Mouse (Mus musculus) G1E (cell line): Measurements from ENCODE around the gene Pde8a. TPM values are rescaled to one million over a fixed set of nuclear protein-coding genes. Genes with fewer than 3 reads are reported as not detected.

ENCODE experiments used
- ATAC-seq: 2 replicates; pipeline ENCODE4 v1.8.0; 2016; ENCODE audit warnings: mild to moderate bottlenecking; ENCODE audit not compliant: insufficient number of reproducible peaks, poor library complexity, low FRiP score, severe bottlenecking; ENCODE audit errors: extremely low read depth
- DNase-seq: peaks from one replicate; pipeline ENCODE4 v3.0.0; 2012; ENCODE audit warnings: low spot score
- H3K27me3 ChIP-seq: 2 replicates; pipeline ENCODE4 v1.6.1; 2012; ENCODE audit warnings: mild to moderate bottlenecking, low read length, inconsistent platforms; ENCODE audit not compliant: insufficient read depth
- H3K36me3 ChIP-seq: replicated peaks from 2 replicates; pipeline ENCODE3; 2012; ENCODE audit warnings: mild to moderate bottlenecking, inconsistent platforms
- H3K4me1 ChIP-seq: 2 replicates; pipeline ENCODE4 v1.6.1; 2012; ENCODE audit warnings: low read depth, low read length, inconsistent platforms, mixed read lengths; ENCODE audit not compliant: insufficient read depth
- H3K4me3 ChIP-seq: 2 replicates; pipeline ENCODE4 v1.5.1; 2012; ENCODE audit warnings: low read depth, mild to moderate bottlenecking, inconsistent platforms, low read length, moderate library complexity, mixed read lengths
- H3K9me3 ChIP-seq: replicated peaks from 2 replicates; pipeline ENCODE4 v1.6.1; 2012; ENCODE audit warnings: inconsistent platforms
- CTCF ChIP-seq: IDR thresholded peaks from 2 replicates; pipeline ENCODE4 v1.5.1; 2012; ENCODE audit warnings: low read depth, low read length, inconsistent platforms, mixed read lengths
- GATA1 ChIP-seq: IDR thresholded peaks from 2 replicates; pipeline ENCODE4 v1.6.1; 2012; ENCODE audit warnings: borderline replicate concordance, low read length, inconsistent platforms, mixed read lengths
- GATA2 ChIP-seq: IDR thresholded peaks from 2 replicates; pipeline ENCODE4 v1.6.1; 2012; ENCODE audit warnings: low read depth, low read length, inconsistent platforms, borderline replicate concordance
- POLR2AphosphoS5 ChIP-seq: IDR thresholded peaks from 2 replicates; pipeline ENCODE4 v1.6.1; 2012; ENCODE audit warnings: low read depth, low read length, inconsistent platforms; ENCODE audit not compliant: insufficient replicate concordance
- TAL1 ChIP-seq: conservative IDR thresholded peaks from 2 replicates; pipeline ENCODE4 v1.6.1; 2012; ENCODE audit warnings: low read depth, low read length, inconsistent platforms, mixed read lengths
- polyA plus RNA-seq: library from polyadenylated mRNA; stranded (reverse); fragments of >175 nt; gene quantifications from 2 replicates; pipeline ENCODE4 v1.2.3, GENCODE M21; 2012
- total RNA-seq, 2 experiments: library from RNA; stranded (forward) in 1 of 2; stranded (reverse) in 1 of 2; fragments of 200-1000 nt in 1 of 2; fragments of >200 nt in 1 of 2; fragmentation: Nextera tagmentation in 1 of 2; gene quantifications; 2 replicates each; pipeline ENCODE4 v1.2.3; 2014 to 2017

Gene Pde8a
- total and polyA plus RNA-seq, 3 experiments, result 0.05 TPM; not detected in 2

- no peak for ATAC-seq
Measured at GRCm38 (mm10) chr7:81304675-81305074, 91.3 kb downstream of the Pde8a start.

GRCm38 (mm10) chr7:81307735-81308134, 94.3 kb downstream of the Pde8a start:
- Histone ChIP-seq H3K36me3 (no peaks in the 10 kb centered on the region), H3K27me3 (peaks cover 41% of the 10 kb centered on the region), H3K9me3 (no peaks in the 10 kb centered on the region), H3K4me3 (no peak overlapping the region), H3K4me1 (no peaks in the 10 kb centered on the region)
- TF ChIP-seq GATA1 (no peak), CTCF (no peak)
- DNase-seq (no peak), ATAC-seq (no peak)

More at GRCm38 (mm10) chr7:81304675-81305074, 91.3 kb downstream of the Pde8a start:
- peaks cover 40% of the 10 kb centered on the region for H3K27me3 ChIP-seq
- TF ChIP-seq TAL1 (no peak), GATA2 (no peak), GATA1 (no peak), CTCF (no peak), POLR2AphosphoS5 (no peak)
- no peaks in the 10 kb centered on the region for H3K9me3 ChIP-seq
- no peaks in the 10 kb centered on the region for H3K4me1 ChIP-seq
- no peak for DNase-seq
- H3K36me3 ChIP-seq, result no peaks in the 10 kb centered on the region
- no peak overlapping the region for H3K4me3 ChIP-seq

- Histone ChIP-seq H3K27me3 (peaks cover 41% of the 10 kb centered on the region), H3K4me3 (no peak overlapping the region), H3K4me1 (no peaks in the 10 kb centered on the region), H3K36me3 (no peaks in the 10 kb centered on the region), H3K9me3 (no peaks in the 10 kb centered on the region)
- DNase-seq (no peak), ATAC-seq (no peak)
- no peak for TF ChIP-seq POLR2AphosphoS5
- TF ChIP-seq TAL1, result no peak
- TF ChIP-seq GATA1, result no peak
- no peak for TF ChIP-seq CTCF
- no peak for TF ChIP-seq GATA2
Measured at GRCm38 (mm10) chr7:81309247-81309646, 95.9 kb downstream of the Pde8a start.

GRCm38 (mm10) chr7:81311130-81311529, 97.7 kb downstream of the Pde8a start:
- ATAC-seq, result no peak
- H3K36me3 ChIP-seq, result no peaks in the 10 kb centered on the region

GRCm38 (mm10) chr7:81311581-81311980, 98.2 kb downstream of the Pde8a start:
- DNase-seq (no peak), ATAC-seq (no peak)
- no peaks in the 10 kb centered on the region for H3K9me3 ChIP-seq
- TF ChIP-seq CTCF, result no peak
- no peak for TF ChIP-seq GATA1
- TF ChIP-seq TAL1, result no peak
- TF ChIP-seq POLR2AphosphoS5, result no peak
- TF ChIP-seq GATA2, result no peak
- H3K4me1 ChIP-seq, result no peaks in the 10 kb centered on the region
- H3K27me3 ChIP-seq, result peaks cover 36% of the 10 kb centered on the region
- no peaks in the 10 kb centered on the region for H3K36me3 ChIP-seq
- H3K4me3 ChIP-seq, result no peak overlapping the region

More at GRCm38 (mm10) chr7:81311130-81311529, 97.7 kb downstream of the Pde8a start:
- peaks cover 36% of the 10 kb centered on the region for H3K27me3 ChIP-seq
- no peak overlapping the region for H3K4me3 ChIP-seq
- no peak for DNase-seq
- TF ChIP-seq TAL1, result no peak
- no peak for TF ChIP-seq GATA2
- no peak for TF ChIP-seq GATA1
- H3K4me1 ChIP-seq, result no peaks in the 10 kb centered on the region
- no peaks in the 10 kb centered on the region for H3K9me3 ChIP-seq

- Histone ChIP-seq H3K36me3 (no peaks in the 10 kb centered on the region), H3K4me3 (no peak overlapping the region), H3K4me1 (no peaks in the 10 kb centered on the region), H3K9me3 (no peaks in the 10 kb centered on the region), H3K27me3 (peaks cover 28% of the 10 kb centered on the region)
- ATAC-seq (no peak), DNase-seq (no peak)
- TF ChIP-seq GATA2 (no peak), GATA1 (no peak), POLR2AphosphoS5 (no peak), TAL1 (no peak), CTCF (no peak)
Measured at GRCm38 (mm10) chr7:81315583-81315982, 102.2 kb downstream of the Pde8a start.

- H3K36me3 ChIP-seq, result no peaks in the 10 kb centered on the region
- ATAC-seq, result no peak
Measured at GRCm38 (mm10) chr7:81319749-81320148, 106.4 kb downstream of the Pde8a start.

More at GRCm38 (mm10) chr7:81319749-81320148, 106.4 kb downstream of the Pde8a start:
- Histone ChIP-seq H3K9me3 (no peaks in the 10 kb centered on the region), H3K4me3 (no peak overlapping the region), H3K4me1 (no peaks in the 10 kb centered on the region), H3K27me3 (peaks cover 17% of the 10 kb centered on the region)
- TF ChIP-seq CTCF (no peak), GATA2 (no peak), TAL1 (no peak), GATA1 (no peak), POLR2AphosphoS5 (no peak)
- DNase-seq, result no peak
